Mouse (Mus musculus): ENCODE data around the gene Fbxo34. TPM values are rescaled to one million over a fixed set of nuclear protein-coding genes. Genes with fewer than 3 reads are reported as not detected.

Gene Fbxo34
- total and polyA plus RNA-seq, 3 experiments, result 11.1 to 25.9 (median 11.9) TPM

GRCm38 (mm10) chr14:47483099-47483498, 32.9 kb downstream of the Fbxo34 start:
- Histone ChIP-seq H3K4me1 (ENCODE audit: control insufficient read depth in 1 of 2, insufficient read depth in 2 of 2) (peaks cover 4 to 17% of the 10 kb centered on the region in 2 experiments), H3K79me2 (replicated peaks; ENCODE audit: control insufficient read depth, extremely low read depth, insufficient read depth, poor library complexity, severe bottlenecking) (peaks cover 17% of the 10 kb centered on the region), H3K27ac (ENCODE audit: insufficient read depth, low read depth) (no peak overlapping the region), H3K9me3 (replicated peaks; ENCODE audit: low read length) (no peaks in the 10 kb centered on the region), H3K9ac (ENCODE audit: insufficient read depth, low read depth) (no peak overlapping the region), H3K4me2 (ENCODE audit: insufficient read depth, low read depth, poor library complexity, severe bottlenecking) (no peak overlapping the region), H3K36me3 (replicated peaks in 1 of 2; ENCODE audit: control insufficient read depth in 1 of 2, insufficient read depth in 1 of 2, low read length in 1 of 2) (peaks cover 0 to 52% of the 10 kb centered on the region in 2 experiments), H3K27me3 (replicated peaks) (no peaks in the 10 kb centered on the region), H3K4me3 (replicated peaks in 1 of 3; ENCODE audit: low read depth in 2 of 3, low read length in 2 of 3, poor library complexity in 1 of 3) (no peak overlapping the region)
- no peak for TF ChIP-seq CTCF (conservative IDR thresholded peaks at IDR 0.05 in 1 of 2, IDR thresholded peaks at IDR 0.05 in 1 of 2; ENCODE audit: low read depth in 2 of 2, low read length in 2 of 2)
- TF ChIP-seq MAFK (IDR thresholded peaks at IDR 0.05; ENCODE audit: insufficient replicate concordance, low read length), result peak; percentile 99
- DNase-seq (ENCODE audit: extremely low read depth), result no peak
- dilution Hi-C loops (cut with MboI; ENCODE audit: extremely low pct_ligation_motif_present, extremely low pct_unique_long_range_greater_than_20kb, low sequenced_read_pairs), result no loop called here
- in situ Hi-C loops (cut with MboI; ENCODE audit: low pct_ligation_motif_present, low pct_unique_long_range_greater_than_20kb, low sequenced_read_pairs), result no loop called here

- peaks cover 8% of the 10 kb centered on the region for H3K79me2 ChIP-seq (replicated peaks; ENCODE audit: control insufficient read depth, extremely low read depth, insufficient read depth, poor library complexity, severe bottlenecking)
- H3K4me3 ChIP-seq (replicated peaks in 1 of 3; ENCODE audit: low read depth in 2 of 3, low read length in 2 of 3, poor library complexity in 1 of 3), result no peak overlapping the region
- dilution Hi-C loops (cut with MboI; ENCODE audit: extremely low pct_ligation_motif_present, extremely low pct_unique_long_range_greater_than_20kb, low sequenced_read_pairs), result no loop called here
- TF ChIP-seq ZKSCAN1 (IDR thresholded peaks at IDR 0.05; ENCODE audit: borderline replicate concordance, low read depth, low read length) (no peak), ELF1 (IDR thresholded peaks at IDR 0.05; ENCODE audit: low read depth, low read length) (no peak), USF1 (IDR thresholded peaks at IDR 0.05; ENCODE audit: low read depth, low read length) (no peak), GABPA (IDR thresholded peaks at IDR 0.05; ENCODE audit: insufficient replicate concordance, low read depth, low read length) (no peak), USF2 (conservative IDR thresholded peaks at IDR 0.05; ENCODE audit: low read depth, low read length) (no peak), KAT2A (IDR thresholded peaks at IDR 0.05; ENCODE audit: insufficient replicate concordance, low read length) (no peak), JUND (conservative IDR thresholded peaks at IDR 0.05; ENCODE audit: low read depth, low read length) (no peak), ETS1 (conservative IDR thresholded peaks at IDR 0.05; ENCODE audit: low read depth, low read length) (no peak), EP300 (IDR thresholded peaks at IDR 0.05; ENCODE audit: low read length) (no peak), MXI1 (IDR thresholded peaks at IDR 0.05; ENCODE audit: low read depth, low read length) (no peak), POLR2A (IDR thresholded peaks at IDR 0.05; ENCODE audit: low read depth, low read length) (no peak), MYC (IDR thresholded peaks at IDR 0.05; ENCODE audit: low read depth, low read length) (no peak), ZNF384 (IDR thresholded peaks at IDR 0.05; ENCODE audit: low read depth, low read length) (no peak), RCOR1 (conservative IDR thresholded peaks at IDR 0.05; ENCODE audit: low read depth, low read length) (no peak), CTCF (conservative IDR thresholded peaks at IDR 0.05 in 1 of 2, IDR thresholded peaks at IDR 0.05 in 1 of 2; ENCODE audit: low read depth in 2 of 2, low read length in 2 of 2) (no peak), MAFK (IDR thresholded peaks at IDR 0.05; ENCODE audit: insufficient replicate concordance, low read length) (no peak)
- peaks cover 0 to 10% of the 10 kb centered on the region in 2 experiments; a peak in 2 of 4 replicates for H3K4me1 ChIP-seq (ENCODE audit: control insufficient read depth in 1 of 2, insufficient read depth in 2 of 2)
- no peaks in the 10 kb centered on the region for H3K27me3 ChIP-seq (replicated peaks)
- DNase-seq (ENCODE audit: extremely low read depth), result no peak
- no peak overlapping the region for H3K4me2 ChIP-seq (ENCODE audit: insufficient read depth, low read depth, poor library complexity, severe bottlenecking)
- in situ Hi-C loops (cut with MboI; ENCODE audit: low pct_ligation_motif_present, low pct_unique_long_range_greater_than_20kb, low sequenced_read_pairs), result no loop called here
- no peaks in the 10 kb centered on the region for H3K9me3 ChIP-seq (replicated peaks; ENCODE audit: low read length)
- no peak overlapping the region for H3K9ac ChIP-seq (ENCODE audit: insufficient read depth, low read depth)
- peaks cover 0 to 44% of the 10 kb centered on the region in 2 experiments for H3K36me3 ChIP-seq (replicated peaks in 1 of 2; ENCODE audit: control insufficient read depth in 1 of 2, insufficient read depth in 1 of 2, low read length in 1 of 2)
- H3K27ac ChIP-seq (ENCODE audit: insufficient read depth, low read depth), result no peak overlapping the region
These were observed 38.5 kb downstream of the Fbxo34 start for GRCm38 (mm10) chr14:47488732-47489131.

Data from CH12.LX (cell line).